Mouse (Mus musculus): ENCODE results near the gene Arhgap42. TPM values are rescaled to one million over a fixed set of nuclear protein-coding genes. Genes with fewer than 3 reads are reported as not detected.

Arhgap42 gene
- polyA plus RNA-seq (2015; fragmentation: Nextera tagmentation; extraction: Ambion mirVana), result 13.9 and 16.5 TPM in 2 replicates

DNA sequence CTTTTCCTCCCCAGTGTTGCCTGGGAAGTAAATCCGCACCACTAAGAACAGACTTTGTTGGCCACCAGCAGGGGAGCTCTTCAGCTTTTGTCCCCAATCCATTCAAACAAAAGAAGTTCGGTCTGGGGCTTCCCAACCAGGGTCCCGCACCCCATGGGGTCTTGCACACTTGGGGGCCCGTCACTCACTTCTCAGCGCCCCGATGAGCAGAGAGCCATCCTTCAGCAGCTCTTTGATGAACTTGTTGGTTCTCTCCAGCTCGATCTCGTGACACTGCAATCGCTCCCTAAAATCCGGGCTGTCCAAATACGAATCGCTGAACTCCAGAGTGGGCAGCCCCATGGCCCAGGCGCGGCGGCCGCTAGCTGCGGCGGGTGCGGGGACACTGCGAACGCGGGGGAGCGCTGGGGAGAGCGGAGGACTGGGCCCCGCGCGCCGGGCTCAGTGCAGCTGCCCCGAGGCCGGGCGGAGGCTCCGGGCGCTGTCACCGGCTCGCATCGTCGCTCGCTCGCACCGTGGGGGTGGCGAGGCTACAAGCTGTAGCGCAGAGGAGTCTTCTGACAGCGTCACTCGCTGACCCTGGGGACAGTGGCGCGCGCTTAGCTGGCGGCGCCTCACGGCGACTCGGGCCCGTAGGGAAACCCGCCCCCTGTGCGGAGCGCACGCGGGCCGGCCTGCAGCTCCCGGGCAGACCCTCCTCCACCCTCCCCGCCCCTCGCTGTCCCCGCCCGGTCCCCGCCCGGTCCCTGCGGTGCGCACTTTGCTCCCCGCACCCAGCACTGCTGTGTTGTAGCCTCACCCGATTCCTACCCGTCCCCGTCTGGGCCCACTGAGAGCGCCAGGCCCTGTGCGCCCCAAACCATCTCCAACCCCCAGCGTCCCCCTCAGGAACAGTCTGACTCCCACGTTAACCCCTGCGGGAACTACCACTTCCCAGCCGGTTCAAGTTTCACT lies at the start of gene Arhgap42:
Gene Arhgap42, minus strand, starts transcription at position 664 of the 954 bp plus-strand sequence.
- ATAC-seq (replicated peaks; ENCODE audit: insufficient number of reproducible peaks, insufficient read depth, low FRiP score, low read depth), result peak; percentile 88
- Histone ChIP-seq H3K36me3 (no peaks in the 10 kb centered on the region), H3K9me3 (replicated peaks) (no peaks in the 10 kb centered on the region), H3K4me2 (peak within 1 kb of the TSS; percentile 73), H3K27me3 (no peaks in the 10 kb centered on the region; the same call in 1 of the 2 replicates), H3K27ac (peak within 1 kb of the TSS; percentile 83), H3K9ac (peak within 1 kb of the TSS; percentile 81), H3K4me3 (peak within 1 kb of the TSS; percentile 79), H3K4me1 (replicated peaks) (0 out of 2 replicates have a peak, but pooled peaks cover 2% of the 10 kb centered on the region)
- under 1% methylated on average over 67 of the region's 78 CpGs for WGBS

GRCm38 (mm10) chr9:9288140-9288539 lies 49.2 kb upstream of the Arhgap42 start:
- no peak overlapping the region for H3K9ac ChIP-seq
- no peak for ATAC-seq (replicated peaks; ENCODE audit: insufficient number of reproducible peaks, insufficient read depth, low FRiP score, low read depth)
- no peak overlapping the region for H3K4me3 ChIP-seq
- no peak overlapping the region for H3K4me2 ChIP-seq
- H3K4me1 ChIP-seq (replicated peaks), result no peaks in the 10 kb centered on the region
- no peak overlapping the region for H3K27ac ChIP-seq
- H3K36me3 ChIP-seq, result no peaks in the 10 kb centered on the region
- no peaks in the 10 kb centered on the region for H3K27me3 ChIP-seq
- WGBS, result 80% methylated on average over 2 of the region's 2 CpGs
- no peaks in the 10 kb centered on the region for H3K9me3 ChIP-seq (replicated peaks)

DNA sequence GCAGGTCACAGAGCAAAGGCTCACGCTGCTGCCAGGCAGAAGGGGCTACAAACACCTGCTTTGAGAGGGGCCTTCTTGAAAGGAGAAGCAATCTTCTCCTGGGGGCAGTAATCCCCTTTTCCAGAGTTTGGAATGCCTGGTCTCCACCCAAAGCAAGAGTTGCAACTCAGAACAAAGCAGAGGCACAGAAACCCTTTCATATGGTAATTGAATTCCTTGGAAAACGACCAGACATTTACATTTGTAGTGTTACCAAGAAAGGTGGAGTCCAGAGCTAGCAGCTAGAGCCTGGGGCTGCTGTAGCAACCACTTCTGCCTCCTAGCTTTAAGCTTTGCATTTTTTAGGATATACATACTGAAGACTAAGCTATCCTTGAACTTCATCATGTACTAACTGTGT lies 30.4 kb upstream of the Arhgap42 start:
- Histone ChIP-seq H3K27ac (no peak overlapping the region), H3K36me3 (no peaks in the 10 kb centered on the region), H3K4me2 (no peak overlapping the region), H3K27me3 (no peaks in the 10 kb centered on the region), H3K4me3 (no peak overlapping the region), H3K4me1 (replicated peaks) (no peaks in the 10 kb centered on the region), H3K9ac (no peak overlapping the region), H3K9me3 (replicated peaks) (no peaks in the 10 kb centered on the region)
- ATAC-seq (replicated peaks; ENCODE audit: insufficient number of reproducible peaks, insufficient read depth, low FRiP score, low read depth), result no peak
- WGBS, result 21% methylated on average over 2 of the region's 2 CpGs

DNA sequence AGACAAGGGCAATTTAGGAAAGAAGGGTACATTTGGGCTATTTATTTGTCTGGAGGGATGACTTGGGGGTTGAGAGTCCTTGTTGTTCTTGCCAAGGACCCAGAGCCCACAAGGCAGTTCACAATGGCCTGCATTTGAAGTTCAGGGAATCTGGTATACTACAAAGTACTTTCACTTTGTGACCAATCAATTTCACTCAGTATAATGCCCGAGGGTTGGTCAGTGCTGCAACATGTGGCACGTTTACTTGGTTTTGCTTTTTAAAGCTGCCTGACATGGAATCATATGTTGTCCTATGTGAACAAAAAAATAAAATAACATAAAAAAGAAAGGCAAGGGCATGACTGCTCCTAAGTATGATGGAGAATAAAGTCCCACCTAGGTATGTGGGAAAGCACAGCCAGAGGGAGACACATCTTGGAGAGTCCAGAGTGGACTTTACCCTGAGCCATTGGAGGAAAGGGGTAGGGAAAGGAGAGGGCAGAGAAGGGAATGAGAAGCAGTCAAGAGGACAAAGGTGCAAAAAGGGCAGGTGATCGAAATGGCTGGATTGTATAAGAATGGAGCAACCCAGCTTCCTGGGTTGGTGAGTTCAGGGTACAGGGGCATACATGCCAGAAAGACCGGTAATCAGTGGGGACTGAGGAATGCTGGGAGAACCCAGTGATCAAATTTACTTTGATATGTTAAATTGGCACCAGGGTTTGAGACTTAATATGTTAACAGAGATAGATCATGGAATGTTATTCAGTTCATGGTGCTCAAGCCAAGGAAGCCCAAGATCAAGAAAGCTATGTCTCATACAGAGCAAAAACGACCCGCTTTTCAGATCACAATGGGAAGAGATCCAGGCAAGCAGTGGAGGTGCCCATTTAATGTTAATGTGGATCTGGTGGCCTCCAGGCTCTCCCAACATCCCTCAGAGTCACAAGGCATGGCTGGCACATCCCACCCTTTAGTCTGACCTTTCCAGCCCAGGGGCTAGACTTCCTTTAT lies 29.0 kb upstream of the Arhgap42 start:
- Histone ChIP-seq H3K36me3 (no peaks in the 10 kb centered on the region), H3K9ac (no peak overlapping the region), H3K9me3 (replicated peaks) (no peaks in the 10 kb centered on the region), H3K27me3 (no peaks in the 10 kb centered on the region), H3K4me1 (replicated peaks) (no peaks in the 10 kb centered on the region), H3K4me3 (no peak overlapping the region), H3K4me2 (no peak overlapping the region), H3K27ac (no peak overlapping the region)
- WGBS, result 74% methylated on average over 6 of the region's 6 CpGs
- ATAC-seq (replicated peaks; ENCODE audit: insufficient number of reproducible peaks, insufficient read depth, low FRiP score, low read depth), result no peak

GRCm38 (mm10) chr9:9263543-9263942 lies 24.6 kb upstream of the Arhgap42 start:
- Histone ChIP-seq H3K4me2 (no peak overlapping the region), H3K4me1 (replicated peaks) (no peaks in the 10 kb centered on the region), H3K36me3 (no peaks in the 10 kb centered on the region), H3K4me3 (no peak overlapping the region), H3K27me3 (no peaks in the 10 kb centered on the region), H3K27ac (no peak overlapping the region), H3K9ac (no peak overlapping the region), H3K9me3 (replicated peaks) (no peaks in the 10 kb centered on the region)
- WGBS, result 32% methylated on average over 1 of the region's 1 CpGs
- ATAC-seq (replicated peaks; ENCODE audit: insufficient number of reproducible peaks, insufficient read depth, low FRiP score, low read depth), result no peak

- 48% methylated on average over 2 of the region's 2 CpGs for WGBS
- Histone ChIP-seq H3K36me3 (no peaks in the 10 kb centered on the region), H3K9me3 (replicated peaks) (no peaks in the 10 kb centered on the region), H3K4me1 (replicated peaks) (no peaks in the 10 kb centered on the region), H3K27me3 (no peaks in the 10 kb centered on the region), H3K4me2 (no peak overlapping the region), H3K4me3 (no peak overlapping the region), H3K9ac (no peak overlapping the region), H3K27ac (no peak overlapping the region)
- no peak for ATAC-seq (replicated peaks; ENCODE audit: insufficient number of reproducible peaks, insufficient read depth, low FRiP score, low read depth)
These were observed 23.6 kb upstream of the Arhgap42 start for GRCm38 (mm10) chr9:9262479-9262878.

- Histone ChIP-seq H3K9ac (no peak overlapping the region), H3K36me3 (no peaks in the 10 kb centered on the region), H3K27ac (no peak overlapping the region), H3K9me3 (replicated peaks) (no peaks in the 10 kb centered on the region), H3K4me2 (no peak overlapping the region), H3K27me3 (no peaks in the 10 kb centered on the region), H3K4me1 (replicated peaks) (no peaks in the 10 kb centered on the region), H3K4me3 (no peak overlapping the region)
- WGBS, result 91% methylated on average over 1 of the region's 1 CpGs
- ATAC-seq (replicated peaks; ENCODE audit: insufficient number of reproducible peaks, insufficient read depth, low FRiP score, low read depth), result no peak
These were observed 15.9 kb upstream of the Arhgap42 start for GRCm38 (mm10) chr9:9254764-9255163.

DNA sequence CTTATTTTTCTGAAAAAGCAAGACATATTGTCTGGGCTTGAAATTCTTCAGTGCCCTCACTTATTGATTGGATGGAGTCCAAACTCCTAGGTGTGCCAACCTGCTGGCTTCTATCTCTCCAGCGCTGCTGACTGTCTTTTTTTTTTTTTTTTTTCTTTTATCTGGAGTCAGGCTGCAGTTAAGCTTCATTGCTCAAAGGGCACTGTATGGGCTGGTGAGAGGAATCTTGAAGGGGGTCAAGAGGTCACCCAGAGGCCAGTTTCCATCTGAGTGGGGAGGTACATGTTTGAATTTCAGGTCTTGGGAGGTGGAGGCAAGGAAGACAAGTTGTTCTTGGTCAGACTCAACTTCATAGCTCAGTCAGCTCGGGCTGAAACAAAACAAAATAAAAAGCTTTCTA lies 9.6 kb upstream of the Arhgap42 start:
- 36% methylated on average over 2 of the region's 2 CpGs for WGBS
- H3K4me3 ChIP-seq, result no peak overlapping the region
- ATAC-seq (replicated peaks; ENCODE audit: insufficient number of reproducible peaks, insufficient read depth, low FRiP score, low read depth), result no peak
- no peaks in the 10 kb centered on the region for H3K9me3 ChIP-seq (replicated peaks)
- no peak overlapping the region for H3K27ac ChIP-seq
- no peaks in the 10 kb centered on the region for H3K36me3 ChIP-seq
- H3K27me3 ChIP-seq, result no peaks in the 10 kb centered on the region
- H3K4me1 ChIP-seq (replicated peaks), result peaks cover 2% of the 10 kb centered on the region; the same call in 1 of the 2 replicates
- no peak overlapping the region for H3K4me2 ChIP-seq
- H3K9ac ChIP-seq, result no peak overlapping the region

GRCm38 (mm10) chr9:9245994-9246393 lies 7.1 kb upstream of the Arhgap42 start:
- peaks cover 2% of the 10 kb centered on the region; the same call in 1 of the 2 replicates for H3K4me1 ChIP-seq (replicated peaks)
- H3K4me3 ChIP-seq, result no peak overlapping the region
- H3K9me3 ChIP-seq (replicated peaks), result no peaks in the 10 kb centered on the region
- no peaks in the 10 kb centered on the region; the same call in 1 of the 2 replicates for H3K27me3 ChIP-seq
- no peak overlapping the region for H3K27ac ChIP-seq
- H3K36me3 ChIP-seq, result no peaks in the 10 kb centered on the region
- ATAC-seq (replicated peaks; ENCODE audit: insufficient number of reproducible peaks, insufficient read depth, low FRiP score, low read depth), result no peak
- no peak overlapping the region for H3K9ac ChIP-seq
- no peak overlapping the region for H3K4me2 ChIP-seq

GRCm38 (mm10) chr9:9243834-9244233 lies 4.9 kb upstream of the Arhgap42 start:
- Histone ChIP-seq H3K4me1 (replicated peaks) (peaks cover 2% of the 10 kb centered on the region; the same call in 1 of the 2 replicates), H3K9ac (no peak overlapping the region), H3K4me2 (no peak overlapping the region), H3K27ac (no peak overlapping the region), H3K9me3 (replicated peaks) (no peaks in the 10 kb centered on the region), H3K4me3 (no peak overlapping the region), H3K36me3 (no peaks in the 10 kb centered on the region), H3K27me3 (no peaks in the 10 kb centered on the region; the same call in 1 of the 2 replicates)
- ATAC-seq (replicated peaks; ENCODE audit: insufficient number of reproducible peaks, insufficient read depth, low FRiP score, low read depth), result no peak
- 45% methylated on average over 4 of the region's 4 CpGs for WGBS

- no peak for ATAC-seq (replicated peaks; ENCODE audit: insufficient number of reproducible peaks, insufficient read depth, low FRiP score, low read depth)
- H3K27me3 ChIP-seq, result no peaks in the 10 kb centered on the region; the same call in 1 of the 2 replicates
- H3K9ac ChIP-seq, result no peak overlapping the region
- H3K4me1 ChIP-seq (replicated peaks), result 0 out of 2 replicates have a peak, but pooled peaks cover 2% of the 10 kb centered on the region
- no peak overlapping the region for H3K4me2 ChIP-seq
- no peak overlapping the region for H3K27ac ChIP-seq
- no peak overlapping the region for H3K4me3 ChIP-seq
- H3K9me3 ChIP-seq (replicated peaks), result no peaks in the 10 kb centered on the region
- no peaks in the 10 kb centered on the region for H3K36me3 ChIP-seq
- 80% methylated on average over 7 of the region's 7 CpGs for WGBS
These were observed 2.4 kb upstream of the Arhgap42 start for GRCm38 (mm10) chr9:9241202-9241795.

All from heart, embryonic 15.5 days (tissue).